Mouse (Mus musculus): ENCODE data around the gene Foxn3.
A peak's percentile ranks its signal among the peaks of the same experiment; 100 is the strongest.

Foxn3 gene

GRCm38 (mm10) chr12:99329301-99330257 is 233.8 kb downstream of the Foxn3 start:
- peak; percentile 74 for DNase-seq (ENCODE audit: low spot score)

DNA sequence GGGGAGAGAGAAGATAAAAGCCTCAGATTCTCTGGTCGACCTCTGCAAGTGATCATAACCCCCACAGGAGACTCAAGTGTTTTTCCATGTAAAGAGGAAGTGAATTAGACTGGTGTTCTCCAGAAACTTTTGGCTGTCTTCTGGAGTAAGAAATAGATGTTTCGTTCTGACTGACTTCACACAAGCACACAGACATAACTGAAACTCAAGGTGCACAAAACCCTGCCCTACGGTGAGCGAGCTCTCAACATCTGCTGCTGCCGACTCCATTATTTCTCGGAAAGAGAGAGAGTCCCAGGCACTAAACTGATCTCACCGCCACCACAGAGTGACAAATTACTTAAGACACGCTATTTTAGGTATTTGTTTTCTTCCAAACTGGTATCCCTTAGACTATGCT is 237.2 kb downstream of the Foxn3 start:
- no peak for DNase-seq (ENCODE audit: low spot score)

- DNase-seq (ENCODE audit: low spot score), result no peak
Measured at GRCm38 (mm10) chr12:99321633-99322431, 241.6 kb downstream of the Foxn3 start.

DNA sequence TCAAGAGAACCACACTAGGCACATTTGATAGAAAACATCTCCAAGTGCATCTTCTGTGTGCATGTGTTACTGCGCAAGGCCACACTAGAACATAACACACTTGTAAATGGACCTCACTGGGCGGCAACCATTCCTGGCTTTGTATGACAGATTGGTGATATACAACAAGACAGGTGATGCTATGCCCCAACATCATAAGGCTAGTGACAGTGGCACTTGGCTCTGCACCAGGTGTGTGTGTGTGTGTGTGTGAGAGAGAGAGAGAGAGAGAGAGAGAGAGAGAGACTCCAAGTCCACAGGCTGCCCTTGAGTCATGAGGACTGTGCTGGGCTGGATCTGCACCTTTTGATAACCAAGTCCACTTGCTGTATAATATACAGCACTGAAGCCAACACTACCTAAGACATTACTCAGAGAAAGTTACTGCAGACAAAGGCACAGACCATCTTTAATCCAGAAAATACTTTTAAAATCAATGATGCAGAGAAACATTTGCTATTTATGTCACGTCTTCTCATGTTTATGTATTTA is 242.4 kb downstream of the Foxn3 start:
- no peak for DNase-seq (ENCODE audit: low spot score)

- no peak for DNase-seq (ENCODE audit: low spot score)
Measured at GRCm38 (mm10) chr12:99319896-99320295, 243.5 kb downstream of the Foxn3 start.

DNA sequence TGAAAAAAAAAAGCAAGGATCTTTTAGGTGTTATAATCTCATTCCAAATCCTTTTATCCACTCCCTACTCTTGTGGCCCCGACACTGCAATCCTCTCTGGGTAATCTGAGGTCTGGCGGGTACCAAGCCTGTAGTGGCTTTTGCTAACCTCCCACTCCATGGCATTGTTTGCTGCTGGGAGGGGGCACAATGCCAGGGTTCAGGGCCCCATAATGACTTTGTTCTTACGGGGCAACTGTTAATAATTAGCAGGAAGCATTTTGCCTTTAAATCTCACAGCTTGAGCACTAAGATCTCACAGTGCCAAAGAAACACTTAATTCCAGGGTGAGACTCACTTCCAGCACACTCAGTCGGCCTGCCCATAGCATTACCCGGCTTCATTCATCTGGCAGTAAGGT is 244.2 kb downstream of the Foxn3 start:
- DNase-seq (ENCODE audit: low spot score), result no peak

DNA sequence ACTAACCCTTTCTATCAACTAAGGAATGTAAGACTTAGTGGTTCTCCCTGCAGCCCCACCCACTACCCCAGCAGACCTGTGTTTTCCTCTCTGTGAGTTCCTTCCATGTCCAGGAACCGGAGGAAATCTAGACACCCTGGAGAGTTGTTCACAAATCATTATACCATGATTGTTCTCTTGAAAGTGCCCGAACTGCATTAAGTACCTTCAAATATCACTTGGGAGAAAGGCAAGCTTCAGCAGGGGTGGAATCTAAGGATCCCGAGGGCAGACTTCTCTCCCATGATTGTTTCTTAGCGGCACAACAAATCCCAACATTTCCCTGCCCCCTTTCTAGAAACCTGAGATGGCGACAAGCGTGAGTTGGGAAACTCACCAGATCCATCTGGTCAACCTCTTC is 247.5 kb downstream of the Foxn3 start:
- no peak for DNase-seq (ENCODE audit: low spot score)

DNA sequence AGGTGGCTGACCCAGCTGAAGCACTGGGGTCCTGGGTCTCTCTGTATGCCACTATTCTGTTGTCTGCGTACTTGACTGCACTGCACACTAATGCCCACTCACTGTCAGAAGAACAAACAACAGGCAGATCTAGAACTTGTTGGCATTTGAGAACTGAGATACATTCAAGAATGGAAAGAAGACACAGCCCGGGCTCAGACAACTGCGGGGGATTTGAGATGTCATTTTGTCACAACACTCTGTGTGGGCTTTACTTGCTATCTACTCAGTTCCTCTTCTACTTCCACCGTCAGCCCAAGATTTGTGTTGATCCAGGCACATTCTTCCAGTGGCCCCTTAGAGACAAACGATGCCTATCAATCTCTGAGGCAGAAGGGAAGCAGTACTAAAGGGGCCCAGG is 248.6 kb downstream of the Foxn3 start:
- DNase-seq (ENCODE audit: low spot score), result no peak

DNA sequence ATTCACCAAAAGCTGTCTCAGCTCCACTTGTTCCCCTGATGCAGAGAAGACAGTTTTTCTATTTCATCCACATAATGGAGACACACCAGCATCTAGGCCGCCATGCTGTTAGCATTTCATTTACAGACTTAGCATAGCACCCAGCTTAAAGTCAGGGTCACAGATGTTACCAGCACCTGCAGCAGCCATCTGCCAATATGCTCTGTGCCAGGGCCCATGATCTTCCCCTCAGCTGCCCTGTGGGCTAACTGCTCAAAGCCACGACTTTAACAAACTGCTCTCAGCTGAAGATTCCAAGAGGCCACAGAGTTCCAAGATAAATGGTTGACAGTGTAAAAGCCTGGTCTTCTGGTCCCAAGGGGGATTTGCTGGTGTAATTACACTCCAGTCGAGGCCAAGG is 252.1 kb downstream of the Foxn3 start:
- no peak for DNase-seq (ENCODE audit: low spot score)

DNA sequence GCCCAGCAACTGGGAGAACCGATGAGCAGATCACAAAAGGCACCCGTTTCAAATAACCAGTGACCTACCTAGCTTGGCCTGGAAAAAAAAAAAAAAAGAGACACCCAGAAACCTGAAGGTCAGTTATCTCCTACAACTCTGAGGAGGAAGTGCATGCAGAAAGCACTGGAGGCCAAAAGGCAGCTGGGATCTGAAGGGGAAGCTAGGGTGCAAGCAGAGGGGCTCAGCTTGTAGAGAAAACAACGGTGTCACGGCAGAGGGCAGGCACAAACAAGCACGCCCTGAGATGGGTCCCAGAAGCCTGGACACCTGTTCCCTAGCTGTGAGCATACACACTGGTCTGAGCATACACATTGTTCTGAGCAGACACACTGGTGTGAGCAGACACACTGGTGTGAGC is 253.4 kb downstream of the Foxn3 start:
- no peak for DNase-seq (ENCODE audit: low spot score)

DNA sequence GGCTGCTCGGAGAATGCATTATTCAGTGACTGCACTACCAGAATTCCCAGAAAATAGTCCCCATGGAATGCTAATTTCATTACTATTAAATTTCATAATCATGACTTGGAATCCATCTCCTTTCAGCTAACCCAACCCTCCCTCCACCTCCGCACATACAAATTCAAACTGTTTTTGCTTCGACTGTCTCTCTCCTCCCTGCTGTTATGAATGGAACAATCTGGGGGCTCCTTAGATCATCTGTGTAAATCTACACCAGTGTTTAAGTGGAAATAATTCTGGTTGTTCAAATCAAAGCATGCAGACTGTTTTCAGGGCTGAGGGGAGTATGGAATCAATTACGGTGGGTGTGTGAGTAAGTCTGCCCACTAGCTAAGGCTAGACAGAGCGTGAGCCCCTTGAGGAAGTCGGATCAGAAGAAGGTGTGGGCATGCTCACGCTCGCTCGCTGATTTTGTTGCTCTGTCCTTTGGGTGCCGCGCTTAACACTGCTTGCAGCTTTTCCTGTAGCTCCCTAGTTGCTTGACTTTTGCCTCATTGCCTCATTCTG is 254.8 kb downstream of the Foxn3 start:
- DNase-seq (ENCODE audit: low spot score), result no peak

DNA sequence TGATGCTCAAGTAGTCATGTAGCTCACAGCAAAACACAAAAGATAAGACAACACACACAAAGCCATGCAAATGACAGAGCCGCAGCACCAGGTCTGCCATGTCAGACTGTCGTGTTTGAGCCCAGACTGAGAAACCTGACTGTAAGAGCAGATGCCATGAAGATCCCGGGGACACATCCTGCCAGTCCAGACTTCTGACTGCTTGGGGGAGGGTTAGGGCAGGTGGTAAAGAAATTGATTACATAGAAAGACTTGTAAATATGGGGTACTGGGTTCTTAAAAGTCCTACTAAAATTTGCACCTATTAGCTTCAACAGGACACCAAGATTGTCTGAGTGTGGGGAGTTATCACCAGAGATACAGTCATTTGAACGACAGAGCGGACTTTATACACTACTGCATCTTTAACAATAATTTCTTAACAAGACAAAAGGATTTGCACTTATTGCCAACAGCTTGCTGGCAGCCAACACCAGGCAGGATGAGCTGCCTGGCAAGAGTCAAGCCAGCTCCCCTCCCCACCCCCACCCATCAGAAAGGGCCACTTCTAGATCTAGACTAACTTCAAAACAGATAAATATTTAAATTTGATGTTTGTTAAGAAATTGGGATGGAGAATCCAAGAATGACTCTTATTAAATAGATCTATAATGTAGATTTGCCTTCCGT is 256.7 kb downstream of the Foxn3 start:
- DNase-seq (ENCODE audit: low spot score), result no peak

GRCm38 (mm10) chr12:99305784-99306535 is 257.4 kb downstream of the Foxn3 start:
- DNase-seq (ENCODE audit: low spot score), result peak; percentile 64

DNA sequence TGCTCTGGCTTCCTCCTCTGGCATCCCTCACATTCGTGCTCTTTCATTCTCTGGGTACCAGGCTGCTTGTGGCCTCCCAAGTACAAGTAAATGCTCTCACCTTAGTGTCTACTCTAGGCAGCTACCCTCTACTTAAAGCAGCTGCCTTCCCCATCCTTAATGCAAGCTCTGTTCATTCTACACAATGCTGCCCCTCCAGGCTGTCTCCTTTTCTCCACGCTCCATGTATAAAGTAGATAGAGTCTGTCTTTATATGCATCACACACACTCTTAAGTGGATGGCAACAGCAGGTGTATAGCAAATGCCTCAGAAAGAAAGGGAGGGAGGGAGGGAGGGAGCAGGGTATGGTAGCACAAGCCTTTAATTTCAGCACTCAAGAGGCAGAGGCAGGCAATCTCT is 258.1 kb downstream of the Foxn3 start:
- DNase-seq (ENCODE audit: low spot score), result no peak

GRCm38 (mm10) chr12:99304056-99304455 is 259.3 kb downstream of the Foxn3 start:
- DNase-seq (ENCODE audit: low spot score), result no peak

DNA sequence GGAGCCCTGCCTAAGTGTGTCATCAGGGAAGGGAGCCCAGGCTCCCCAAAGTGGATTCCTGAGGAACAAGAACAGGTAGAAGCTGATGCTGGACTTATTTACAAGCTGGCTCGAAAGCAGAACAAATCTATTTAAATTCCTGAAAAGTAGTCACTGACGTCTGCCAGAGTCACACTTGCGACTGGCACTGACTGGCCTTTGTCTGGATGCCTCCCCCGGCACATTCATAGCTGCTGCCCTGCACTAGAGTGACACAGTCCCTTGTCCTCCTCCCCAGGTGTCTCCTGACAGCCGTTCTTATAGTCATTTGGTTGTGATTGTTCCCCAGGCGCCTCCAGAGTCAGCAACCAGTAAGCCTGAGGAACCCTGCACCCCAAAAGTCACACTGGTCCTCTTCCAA is 259.8 kb downstream of the Foxn3 start:
- no peak for DNase-seq (ENCODE audit: low spot score)

DNA sequence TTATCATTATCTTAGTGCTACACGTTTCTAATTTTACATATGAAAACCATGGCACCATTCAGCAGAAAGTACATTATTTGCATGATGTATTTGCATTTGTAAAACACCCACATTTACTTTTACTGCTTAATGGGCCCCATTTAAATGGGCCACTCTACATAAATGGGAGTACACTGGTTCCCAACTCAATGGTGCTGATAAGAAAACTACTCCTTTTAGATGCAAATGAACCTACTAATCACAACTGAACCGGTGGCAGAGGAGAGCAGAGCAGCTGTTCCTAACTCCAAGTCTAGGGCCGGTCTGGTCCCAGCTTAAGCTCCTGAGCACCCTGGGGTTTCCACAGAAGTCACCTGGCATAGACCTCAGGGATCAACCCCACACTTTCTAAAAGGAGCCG is 263.5 kb downstream of the Foxn3 start:
- DNase-seq (ENCODE audit: low spot score), result no peak

DNA sequence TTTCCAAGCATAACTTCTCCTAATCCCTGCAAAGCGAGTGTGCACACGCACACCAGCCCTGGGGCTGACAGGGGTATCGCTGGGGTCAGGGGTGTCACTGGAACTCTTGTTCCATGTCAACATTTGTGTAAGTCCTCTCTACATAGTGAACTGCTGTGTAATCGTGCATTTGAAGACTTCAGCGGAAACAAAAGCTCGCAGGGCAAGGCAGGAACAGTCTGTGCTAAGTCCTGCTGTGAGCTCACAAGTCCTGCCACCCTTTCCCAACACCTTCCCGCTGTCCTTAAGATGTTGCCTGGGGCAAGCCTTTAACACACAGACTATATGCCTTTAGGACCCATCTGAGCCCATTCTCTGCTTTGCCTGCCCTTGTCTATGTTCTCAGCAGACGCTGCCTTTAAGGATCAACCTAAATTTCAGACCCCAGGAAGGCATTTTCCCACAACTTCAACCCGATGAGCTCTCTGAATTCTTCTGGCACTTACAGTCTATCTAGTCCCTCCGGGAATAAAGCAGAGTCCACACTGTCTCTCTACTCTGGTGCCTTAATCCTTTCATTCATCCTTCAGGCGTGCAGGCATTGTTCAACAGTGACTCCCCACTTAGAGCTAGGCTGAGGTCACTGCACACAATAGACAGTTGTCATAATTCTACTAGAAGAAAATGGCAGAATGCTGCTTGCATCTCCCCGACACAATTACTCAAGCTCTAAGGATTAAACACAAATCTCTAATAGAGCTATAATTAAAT is 264.4 kb downstream of the Foxn3 start:
- peak; percentile 26 for DNase-seq (ENCODE audit: low spot score)

- DNase-seq (ENCODE audit: low spot score), result no peak
Measured at GRCm38 (mm10) chr12:99298242-99298641, 265.1 kb downstream of the Foxn3 start.

- no peak for DNase-seq (ENCODE audit: low spot score)
Measured at GRCm38 (mm10) chr12:99297792-99298191, 265.6 kb downstream of the Foxn3 start.

GRCm38 (mm10) chr12:99293532-99293931 is 269.9 kb downstream of the Foxn3 start:
- no peak for DNase-seq (ENCODE audit: low spot score)

Data from embryo, embryonic 10.5 days (tissue).